Mouse (Mus musculus): ENCODE data around the gene Clns1a. TPM values are rescaled to one million over a fixed set of nuclear protein-coding genes. Genes with fewer than 3 reads are reported as not detected.

Gene Clns1a
- total and polyA plus RNA-seq, 3 experiments, result 140 to 305 (median 240) TPM

DNA sequence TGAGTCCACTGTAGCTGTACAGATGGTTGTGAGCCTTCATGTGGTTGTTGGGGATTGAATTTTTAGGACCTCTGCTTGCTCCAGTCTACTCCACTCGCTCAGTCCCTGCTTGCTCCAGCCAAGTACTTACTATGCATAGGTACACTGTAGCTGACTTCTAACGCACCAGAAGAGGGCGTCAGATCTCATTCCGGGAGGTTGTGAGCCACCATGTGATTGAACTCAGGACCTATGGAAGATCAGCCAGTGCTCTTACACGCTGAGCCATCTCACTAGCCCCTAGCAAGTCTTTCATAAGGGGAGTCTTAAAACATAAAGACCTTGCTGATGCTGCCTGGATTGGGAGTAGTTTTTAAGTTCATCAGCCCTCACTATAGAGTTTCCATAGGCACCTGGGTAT is 23.7 kb downstream of the Clns1a start:
- Histone ChIP-seq H3K4me2 (ENCODE audit: insufficient read depth, low read depth, poor library complexity, severe bottlenecking) (no peak overlapping the region), H3K4me1 (ENCODE audit: control insufficient read depth in 1 of 2, insufficient read depth in 2 of 2) (no peaks in the 10 kb centered on the region), H3K4me3 (replicated peaks in 1 of 3; ENCODE audit: low read depth in 2 of 3, low read length in 2 of 3, poor library complexity in 1 of 3) (no peak overlapping the region), H3K27ac (ENCODE audit: insufficient read depth, low read depth) (no peak overlapping the region), H3K36me3 (replicated peaks in 1 of 2; ENCODE audit: control insufficient read depth in 1 of 2, insufficient read depth in 1 of 2, low read length in 1 of 2) (peaks cover 33 to 89% of the 10 kb centered on the region in 2 experiments), H3K79me2 (replicated peaks; ENCODE audit: control insufficient read depth, extremely low read depth, insufficient read depth, poor library complexity, severe bottlenecking) (no peaks in the 10 kb centered on the region), H3K9ac (ENCODE audit: insufficient read depth, low read depth) (no peak overlapping the region), H3K9me3 (replicated peaks; ENCODE audit: low read length) (no peaks in the 10 kb centered on the region), H3K27me3 (replicated peaks) (no peaks in the 10 kb centered on the region)
- dilution Hi-C loops (cut with MboI; ENCODE audit: extremely low pct_ligation_motif_present, extremely low pct_unique_long_range_greater_than_20kb, low sequenced_read_pairs) (no loop called here), in situ Hi-C loops (cut with MboI; ENCODE audit: low pct_ligation_motif_present, low pct_unique_long_range_greater_than_20kb, low sequenced_read_pairs) (no loop called here)
- no peak for DNase-seq (ENCODE audit: extremely low read depth)
- TF ChIP-seq KAT2A (IDR thresholded peaks at IDR 0.05; ENCODE audit: insufficient replicate concordance, low read length) (no peak), ETS1 (conservative IDR thresholded peaks at IDR 0.05; ENCODE audit: low read depth, low read length) (no peak), TCF12 (IDR thresholded peaks at IDR 0.05; ENCODE audit: low read depth, low read length) (no peak), ZNF384 (IDR thresholded peaks at IDR 0.05; ENCODE audit: low read depth, low read length) (no peak), MAFK (IDR thresholded peaks at IDR 0.05; ENCODE audit: insufficient replicate concordance, low read length) (no peak), JUN (IDR thresholded peaks at IDR 0.05; ENCODE audit: insufficient read depth, low read depth, low read length) (no peak), RCOR1 (conservative IDR thresholded peaks at IDR 0.05; ENCODE audit: low read depth, low read length) (no peak)

DNA sequence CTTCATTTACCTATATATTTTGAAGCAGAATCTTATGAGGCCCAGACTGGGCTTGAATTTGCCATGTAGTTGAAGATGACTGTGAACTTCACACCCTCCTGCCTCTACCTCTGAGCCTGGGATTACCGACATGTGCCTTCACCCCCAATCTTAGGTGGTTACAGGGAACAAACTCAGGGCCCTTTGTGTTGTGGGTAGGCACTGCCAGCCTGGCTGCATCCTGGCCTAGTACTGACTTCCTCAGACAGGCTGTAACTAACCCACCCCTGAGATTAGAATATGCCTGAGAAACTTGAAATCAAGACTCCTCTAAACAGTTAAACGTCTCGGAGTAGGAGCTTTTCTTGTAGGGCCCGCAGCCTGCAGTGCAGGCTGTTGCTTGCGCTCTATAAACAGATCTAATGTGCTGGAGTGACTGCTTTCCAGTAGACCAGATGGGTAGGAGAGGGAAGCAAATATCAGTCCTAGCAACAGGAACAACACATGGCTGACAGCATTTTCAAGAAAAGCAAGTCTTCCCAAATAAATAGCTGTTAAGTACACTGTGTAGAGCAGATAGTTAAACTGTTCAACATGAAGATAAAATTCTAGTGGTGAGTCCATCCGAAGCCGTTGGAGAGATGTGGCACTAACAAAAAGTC is 26.0 kb downstream of the Clns1a start:
- Histone ChIP-seq H3K27me3 (replicated peaks) (no peaks in the 10 kb centered on the region), H3K27ac (ENCODE audit: insufficient read depth, low read depth) (no peak overlapping the region), H3K4me2 (ENCODE audit: insufficient read depth, low read depth, poor library complexity, severe bottlenecking) (no peak overlapping the region), H3K9ac (ENCODE audit: insufficient read depth, low read depth) (no peak overlapping the region), H3K4me1 (ENCODE audit: control insufficient read depth in 1 of 2, insufficient read depth in 2 of 2) (no peaks in the 10 kb centered on the region), H3K79me2 (replicated peaks; ENCODE audit: control insufficient read depth, extremely low read depth, insufficient read depth, poor library complexity, severe bottlenecking) (no peaks in the 10 kb centered on the region), H3K36me3 (replicated peaks in 1 of 2; ENCODE audit: control insufficient read depth in 1 of 2, insufficient read depth in 1 of 2, low read length in 1 of 2) (peaks cover 25 to 88% of the 10 kb centered on the region in 2 experiments), H3K9me3 (replicated peaks; ENCODE audit: low read length) (no peaks in the 10 kb centered on the region), H3K4me3 (replicated peaks in 1 of 3; ENCODE audit: low read depth in 2 of 3, low read length in 2 of 3, poor library complexity in 1 of 3) (no peak overlapping the region)
- dilution Hi-C loops (cut with MboI; ENCODE audit: extremely low pct_ligation_motif_present, extremely low pct_unique_long_range_greater_than_20kb, low sequenced_read_pairs), result no loop called here
- no peak for DNase-seq (ENCODE audit: extremely low read depth)
- in situ Hi-C loops (cut with MboI; ENCODE audit: low pct_ligation_motif_present, low pct_unique_long_range_greater_than_20kb, low sequenced_read_pairs), result no loop called here
- no peak for TF ChIP-seq JUND (conservative IDR thresholded peaks at IDR 0.05; ENCODE audit: low read depth, low read length)
- no peak for TF ChIP-seq NELFE (IDR thresholded peaks at IDR 0.05; ENCODE audit: low read depth, low read length)
- TF ChIP-seq GABPA (IDR thresholded peaks at IDR 0.05; ENCODE audit: insufficient replicate concordance, low read depth, low read length), result no peak
- TF ChIP-seq E2F4 (IDR thresholded peaks at IDR 0.05; ENCODE audit: insufficient replicate concordance, low read depth, low read length), result no peak
- no peak for TF ChIP-seq BHLHE40 (IDR thresholded peaks at IDR 0.05; ENCODE audit: low read depth, low read length)
- no peak for TF ChIP-seq POLR2AphosphoS2 (IDR thresholded peaks at IDR 0.05; ENCODE audit: low read depth, low read length)
- TF ChIP-seq KAT2A (IDR thresholded peaks at IDR 0.05; ENCODE audit: insufficient replicate concordance, low read length), result no peak
- no peak for TF ChIP-seq POLR2A (IDR thresholded peaks at IDR 0.05; ENCODE audit: low read depth, low read length)
- TF ChIP-seq IRF4 (IDR thresholded peaks at IDR 0.05; ENCODE audit: low read depth, low read length), result no peak

Data from CH12.LX (cell line).